Mouse (Mus musculus) heart, postnatal 10 days (tissue): Measurements from ENCODE around the gene Crmp1. TPM values are rescaled to one million over a fixed set of nuclear protein-coding genes. Genes with fewer than 3 reads are reported as not detected.

ENCODE experiments used
- DNase-seq, 2 experiments: peaks; one replicate each; pipeline ENCODE4 v3.0.0; 2021
- intact Hi-C: fragments of 180-260 bp; cut with DNase I; formaldehyde crosslinking; loops from one replicate; pipeline ENCODE4 v1.15.1; 2025
- total RNA-seq, 2 experiments: library from RNA; stranded (reverse); gene quantifications; 2 replicates each; pipeline ENCODE4 v1.2.3; 2021

Gene Crmp1
- total RNA-seq, 2 experiments from 2014 or later: 7.3 to 7.8 TPM

DNA sequence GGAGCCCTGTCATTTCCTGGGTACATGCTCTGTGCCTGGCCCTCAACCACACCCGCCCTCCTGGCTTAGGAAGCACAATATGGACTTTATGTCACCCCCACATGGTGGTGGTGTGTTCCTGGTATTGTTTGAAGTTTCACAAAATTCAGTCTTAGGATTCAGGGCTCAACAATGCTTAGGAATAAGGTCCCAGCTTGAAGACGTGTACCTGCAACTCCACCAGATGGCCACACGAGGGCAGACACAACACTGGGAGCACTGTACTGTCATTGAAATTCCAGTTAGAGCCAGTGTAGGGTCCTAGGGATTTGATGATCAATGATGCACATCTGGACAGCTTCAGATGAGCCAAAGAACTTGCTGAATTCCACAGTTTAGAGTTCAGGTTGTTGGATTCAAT, 47.5 kb downstream of the Crmp1 start:
- intact Hi-C loops: loop anchor here (5.0 kb wide), 1 partner anchor 142 kb away; no protein-coding TSS in a partner anchor
- DNase-seq: peak; percentile 29 to 56

DNA sequence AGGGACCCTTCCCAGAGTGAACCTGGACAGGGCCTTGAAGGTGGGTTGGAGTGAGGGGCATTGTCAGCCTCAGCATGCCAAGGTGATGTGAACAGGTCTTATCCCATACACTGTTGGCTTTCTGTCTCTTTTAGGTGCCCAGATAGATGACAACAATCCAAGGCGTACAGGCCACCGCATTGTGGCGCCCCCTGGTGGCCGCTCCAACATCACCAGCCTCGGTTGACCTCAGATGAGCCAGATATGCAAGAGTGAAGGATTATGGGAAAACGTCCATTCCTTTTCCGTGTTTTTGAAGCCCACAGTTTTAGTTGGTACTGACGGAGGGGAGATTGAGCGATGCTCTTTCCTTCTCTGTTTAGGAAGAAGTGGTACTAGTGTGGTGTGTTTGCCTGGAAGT, 49.2 kb downstream of the Crmp1 start:
- intact Hi-C loops: loop anchor here (10.0 kb wide), 1 partner anchor 904 kb away; no protein-coding TSS in a partner anchor
- no peak for DNase-seq

DNA sequence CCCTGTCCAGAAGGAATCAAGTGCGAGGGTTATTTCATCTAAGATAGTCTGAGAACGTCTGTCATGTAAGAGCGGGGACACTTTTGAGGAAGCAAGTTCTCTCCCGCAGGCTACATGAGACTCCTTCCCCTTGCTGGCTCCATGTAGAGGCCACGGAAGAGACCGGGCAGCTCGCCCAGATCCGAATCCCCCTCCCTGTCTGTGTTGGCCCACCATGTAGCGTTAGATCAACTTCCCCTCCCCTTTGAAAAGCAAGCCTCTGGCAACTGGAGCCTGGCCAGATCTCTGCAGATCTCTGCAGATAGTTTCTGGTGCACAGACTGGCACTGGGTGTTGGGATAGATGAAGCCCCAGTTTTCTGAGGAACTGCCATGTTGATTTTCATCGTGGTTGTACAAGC, 55.0 kb downstream of the Crmp1 start:
- intact Hi-C loops: loop anchor here (5.0 to 10.0 kb wide), 2 partner anchors 796 to 898 kb away; no protein-coding TSS in a partner anchor
- no peak for DNase-seq

DNA sequence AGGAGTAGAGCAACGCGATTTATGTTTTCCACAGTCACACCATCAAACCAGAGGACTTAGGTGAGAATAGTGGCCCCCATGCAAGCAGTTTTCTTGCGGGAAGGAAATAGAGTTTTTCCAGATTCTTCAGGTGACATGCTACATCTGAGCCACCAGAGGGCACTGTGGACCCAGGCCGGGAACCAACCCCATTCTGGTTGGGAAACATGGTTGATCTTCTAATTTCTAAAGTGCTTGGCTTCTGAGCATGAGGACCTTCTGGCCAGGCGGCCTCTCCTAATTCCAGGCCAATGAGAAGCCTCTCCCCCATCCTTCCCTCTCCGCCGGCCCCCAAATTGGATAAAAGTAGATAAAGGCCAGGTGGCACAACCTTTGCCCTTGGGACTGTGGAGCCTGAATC, 56.6 kb downstream of the Crmp1 start:
- DNase-seq: peak; percentile 12 to 44
- intact Hi-C loops: loop anchor here (1.0 to 10.0 kb wide), 5 partner anchors 56 to 896 kb away; partner anchors contain the start of gene Stk32b

DNA sequence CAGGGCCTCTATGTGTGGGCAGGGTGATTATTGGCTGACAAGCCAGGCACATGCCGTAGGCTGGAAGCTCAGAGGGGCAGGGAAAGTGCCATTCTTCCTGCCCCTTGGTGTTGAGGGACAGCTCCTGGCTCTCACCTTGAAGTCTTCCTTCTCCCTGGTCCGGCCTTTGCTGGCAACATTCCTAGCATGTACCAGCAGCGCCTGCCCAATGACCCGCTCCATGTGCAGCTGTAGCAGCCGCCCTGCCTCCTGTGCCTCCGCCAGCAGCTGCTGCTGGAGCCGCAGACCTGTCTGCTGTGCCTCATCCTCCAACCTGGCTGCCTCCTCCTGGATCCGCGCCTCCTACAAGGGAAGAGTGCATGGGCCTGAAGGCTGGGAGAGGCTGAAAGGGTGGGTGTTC, 68.3 kb downstream of the Crmp1 start:
- intact Hi-C loops: no loop called here
- DNase-seq: no peak

DNA sequence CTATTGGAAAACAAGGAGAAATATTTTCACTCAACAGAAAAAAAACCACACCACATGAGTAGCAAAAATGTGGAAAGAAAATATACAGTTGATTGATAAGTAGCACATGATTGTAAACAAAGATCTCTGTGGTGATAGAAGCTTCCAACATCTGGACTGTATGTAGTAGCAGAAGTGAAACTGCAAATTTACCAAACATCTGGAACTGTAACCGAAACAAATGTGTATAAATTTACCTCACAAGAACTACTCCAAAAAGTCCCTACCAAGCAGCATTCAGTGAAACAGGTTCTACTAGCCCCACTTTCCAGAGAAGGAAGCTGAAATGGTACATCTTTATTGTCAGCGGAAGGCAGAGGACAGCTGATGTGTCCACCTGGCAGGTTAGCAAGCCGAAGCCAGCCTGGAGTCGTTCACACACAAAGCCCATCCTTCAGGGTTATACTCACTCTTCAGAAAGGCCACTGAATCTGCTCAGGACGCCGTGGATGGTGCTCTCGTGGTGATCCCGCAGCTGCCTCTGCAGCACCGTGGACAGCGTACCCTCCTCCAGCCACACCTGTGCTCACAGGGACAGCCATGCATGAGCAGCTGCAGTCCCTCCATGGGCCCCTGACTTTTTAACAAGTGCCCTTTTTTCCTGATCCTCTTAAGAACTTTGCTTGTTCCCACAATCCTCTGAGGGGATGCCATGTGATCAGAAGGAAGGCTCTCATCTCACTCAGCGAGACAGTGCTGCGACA, 71.4 kb downstream of the Crmp1 start:
- DNase-seq: no peak
- intact Hi-C loops: no loop called here

DNA sequence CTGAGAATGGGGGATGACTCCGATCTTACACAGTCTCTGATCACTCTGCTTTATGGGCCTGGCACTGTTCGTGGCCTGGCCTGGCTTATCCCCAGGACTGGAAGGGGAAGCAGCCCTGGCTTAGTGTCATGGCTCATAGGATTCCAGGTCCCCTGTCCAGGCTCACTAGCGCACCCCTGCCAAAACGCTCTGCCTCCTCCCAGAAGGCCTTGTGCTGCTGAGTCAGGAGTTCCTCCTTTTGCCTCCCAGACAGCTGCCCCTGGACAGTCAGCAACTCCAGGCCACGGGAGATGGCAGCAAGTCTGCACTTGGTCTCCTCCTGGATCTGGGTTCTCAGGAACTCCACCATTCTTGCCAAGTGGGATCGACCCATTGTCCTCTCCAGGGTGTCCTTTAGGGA, 77.0 kb downstream of the Crmp1 start:
- intact Hi-C loops: no loop called here

DNA sequence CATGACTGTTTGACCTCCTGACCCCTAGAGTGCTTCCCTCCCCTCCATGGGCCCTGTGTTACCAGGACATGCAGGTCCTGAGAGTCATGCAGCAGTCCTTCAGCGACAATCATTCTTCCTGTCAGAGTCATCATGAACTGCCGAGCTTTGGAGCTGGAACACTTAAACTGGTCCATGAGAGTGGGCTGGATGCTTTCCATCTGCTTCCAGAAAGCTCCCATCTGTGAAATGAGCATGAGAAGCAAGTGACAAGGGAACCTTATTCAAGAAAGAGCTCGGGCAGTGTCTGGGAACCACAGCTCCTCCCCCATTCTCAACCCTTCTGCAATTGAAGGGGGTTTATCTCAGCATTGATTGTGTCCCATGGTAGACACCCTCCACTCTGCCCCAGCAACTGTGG, 78.4 kb downstream of the Crmp1 start:
- no peak for DNase-seq
- intact Hi-C loops: no loop called here

More for the DNA sequence above, 77.0 kb downstream of the Crmp1 start:
- DNase-seq: no peak

DNA sequence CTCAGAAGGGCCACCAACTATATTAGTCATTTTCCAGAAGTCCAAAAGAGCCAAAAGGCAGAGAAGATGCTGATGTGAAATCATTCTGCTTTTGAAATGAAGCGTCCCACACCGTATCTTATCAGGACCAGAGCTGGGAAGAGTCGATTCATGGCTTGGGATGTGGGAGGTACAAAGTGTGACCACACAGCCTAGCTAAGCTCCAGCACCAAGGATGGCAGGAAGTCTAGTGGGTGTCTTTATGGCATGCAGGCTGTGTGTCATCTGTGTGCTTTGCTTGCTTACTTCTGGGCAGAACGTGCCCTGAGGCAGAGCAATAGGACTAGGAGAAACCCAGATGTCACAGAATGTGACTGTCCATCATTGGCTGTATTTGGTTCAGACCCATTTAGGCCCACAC, 79.0 kb downstream of the Crmp1 start:
- DNase-seq: no peak
- intact Hi-C loops: no loop called here

DNA sequence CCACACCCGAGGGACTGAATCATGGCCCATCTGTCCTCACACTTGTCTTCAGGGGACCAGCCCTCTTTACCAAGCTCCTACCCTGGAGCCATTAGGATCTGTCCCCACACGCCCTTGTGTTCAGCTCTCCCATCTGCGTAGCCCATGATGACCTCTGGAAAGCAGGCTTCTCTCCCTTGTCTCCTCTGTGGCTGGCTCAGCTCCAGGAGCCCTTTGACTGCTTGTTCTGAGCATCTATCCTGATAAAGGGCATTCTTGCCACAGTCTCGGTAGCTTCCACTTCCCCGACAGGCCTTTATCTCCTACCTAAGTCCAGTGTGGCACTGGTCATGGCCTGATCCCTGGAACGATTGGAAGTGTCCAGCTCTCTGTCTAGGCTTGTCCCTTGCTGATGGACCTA, 84.9 kb downstream of the Crmp1 start:
- intact Hi-C loops: no loop called here
- no peak for DNase-seq

DNA sequence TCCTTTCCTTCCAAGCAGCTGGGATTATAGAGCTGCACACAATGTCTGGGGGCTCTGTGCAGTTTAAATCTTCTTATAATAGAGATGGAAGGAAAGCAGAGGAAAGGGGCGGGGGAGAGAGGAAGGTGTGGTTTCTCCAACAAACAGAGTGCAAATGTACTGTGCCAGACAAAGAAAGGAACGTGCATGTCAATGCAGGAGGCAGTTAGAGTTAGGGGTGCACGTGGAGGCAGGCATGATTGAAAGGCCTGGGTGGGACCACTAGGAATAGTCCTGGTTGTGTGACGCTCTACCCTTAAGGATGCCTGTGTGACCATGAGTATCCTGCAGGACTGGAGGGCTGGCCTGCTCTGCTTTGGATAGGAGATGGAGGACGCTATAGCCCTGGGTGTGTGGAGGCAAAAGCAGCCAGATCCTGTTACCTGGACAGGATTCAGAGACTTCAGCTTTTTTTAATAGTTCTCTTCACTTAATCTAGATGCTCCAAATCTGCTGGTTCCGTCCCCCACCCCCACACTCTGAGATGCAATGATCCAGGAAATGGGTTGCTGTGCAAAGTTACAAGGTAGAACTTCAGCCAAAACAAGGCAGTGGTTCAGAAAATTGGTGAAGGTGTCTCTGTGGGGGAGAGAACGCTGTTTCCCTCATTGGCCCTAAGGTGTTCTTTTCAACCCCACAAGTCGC, 88.9 kb downstream of the Crmp1 start:
- intact Hi-C loops: no loop called here
- no peak for DNase-seq

DNA sequence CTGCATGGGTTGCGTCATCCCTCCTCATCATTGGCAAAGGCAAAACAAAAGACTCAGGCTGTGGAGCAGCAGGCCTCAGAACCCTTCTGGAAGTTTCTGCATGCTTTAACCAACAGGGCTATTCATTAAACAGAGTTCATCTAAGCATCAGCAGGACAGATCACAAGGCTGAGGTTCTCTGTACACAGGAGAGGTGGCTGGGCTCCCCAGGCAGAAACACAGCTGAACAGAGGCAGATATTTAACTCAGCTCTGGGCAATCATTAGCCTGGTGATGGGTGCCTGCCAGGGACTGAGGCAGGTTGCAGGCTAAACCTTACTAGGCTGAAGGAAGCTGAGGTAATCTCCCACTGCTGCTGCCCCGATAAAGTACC, 89.4 kb downstream of the Crmp1 start:
- intact Hi-C loops: no loop called here
- no peak for DNase-seq

DNA sequence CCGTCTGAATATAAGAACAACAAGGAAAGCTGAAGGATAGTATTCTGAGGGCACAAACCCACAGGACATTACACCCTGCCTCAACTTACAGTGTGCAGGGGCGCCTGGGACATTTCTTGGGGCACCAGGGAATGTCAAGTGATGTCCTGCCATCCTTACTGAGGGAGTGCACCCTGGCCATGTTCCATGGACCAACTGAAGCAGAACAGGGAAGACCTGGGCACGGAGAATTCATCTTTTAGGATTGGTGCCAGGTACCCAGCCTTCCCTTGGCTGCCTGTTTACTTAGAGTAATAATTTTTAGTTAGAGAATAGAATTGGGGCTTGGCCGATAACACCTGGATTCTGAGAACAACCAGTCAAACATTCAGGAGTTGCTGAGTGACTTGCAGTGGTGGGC, 90.3 kb downstream of the Crmp1 start:
- DNase-seq: no peak
- intact Hi-C loops: no loop called here

DNA sequence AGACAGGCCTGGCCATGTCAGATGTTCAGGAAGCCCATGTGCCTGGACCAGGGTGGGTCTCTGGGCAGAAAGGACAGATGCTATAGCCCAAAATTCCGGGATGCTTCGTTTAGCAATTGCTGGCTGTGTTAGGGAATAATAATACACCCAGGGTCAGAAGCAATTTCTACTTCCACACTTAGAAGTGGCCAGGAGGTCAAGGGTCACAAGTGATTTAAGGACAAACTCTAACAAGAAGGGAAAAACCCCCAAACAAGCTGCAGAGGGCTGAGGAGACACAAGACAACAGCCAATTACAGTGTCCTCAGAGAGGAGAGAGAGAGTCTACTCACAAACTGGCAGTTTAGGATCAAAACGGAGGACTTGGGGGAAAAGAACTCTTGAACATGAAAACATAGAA, 93.3 kb downstream of the Crmp1 start:
- intact Hi-C loops: no loop called here

DNA sequence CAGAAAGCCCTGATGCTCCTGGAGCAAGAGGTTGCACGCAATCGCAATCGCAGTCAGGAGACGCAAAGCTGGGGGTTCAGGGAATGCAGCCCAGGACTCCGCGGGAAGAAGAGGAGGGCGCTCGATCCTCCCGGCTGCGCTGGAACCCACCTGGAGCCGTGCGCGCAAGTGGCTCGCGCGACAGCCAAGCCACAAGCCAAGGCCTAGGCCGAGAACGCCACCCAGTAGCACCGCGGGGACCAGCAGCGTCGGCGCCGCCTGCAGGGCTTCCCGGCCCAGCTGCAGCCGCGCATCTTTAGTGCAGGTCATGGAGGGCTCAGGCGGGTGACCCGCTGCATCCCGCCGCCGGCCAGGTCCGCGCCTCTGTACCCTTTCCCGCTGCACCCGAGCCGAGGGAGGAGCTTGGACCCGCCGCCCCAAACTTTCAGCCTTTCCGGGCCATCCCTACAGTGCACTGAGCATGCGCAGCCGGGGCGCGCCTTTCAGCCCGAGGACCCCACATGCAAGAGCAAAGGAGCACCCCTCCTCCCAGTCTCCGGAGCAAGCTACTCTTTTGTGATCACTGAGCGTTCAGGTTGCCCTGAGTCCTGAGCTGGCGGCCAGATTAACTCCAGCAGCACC, 94.9 kb downstream of the Crmp1 start, which contains the start of gene Evc:
Evc (minus strand) TSS at position 410 of the 621 bp plus-strand sequence.
- peak; percentile 68 to 77 for DNase-seq
- intact Hi-C loops: no loop called here

More for the DNA sequence above, 93.3 kb downstream of the Crmp1 start:
- no peak for DNase-seq

DNA sequence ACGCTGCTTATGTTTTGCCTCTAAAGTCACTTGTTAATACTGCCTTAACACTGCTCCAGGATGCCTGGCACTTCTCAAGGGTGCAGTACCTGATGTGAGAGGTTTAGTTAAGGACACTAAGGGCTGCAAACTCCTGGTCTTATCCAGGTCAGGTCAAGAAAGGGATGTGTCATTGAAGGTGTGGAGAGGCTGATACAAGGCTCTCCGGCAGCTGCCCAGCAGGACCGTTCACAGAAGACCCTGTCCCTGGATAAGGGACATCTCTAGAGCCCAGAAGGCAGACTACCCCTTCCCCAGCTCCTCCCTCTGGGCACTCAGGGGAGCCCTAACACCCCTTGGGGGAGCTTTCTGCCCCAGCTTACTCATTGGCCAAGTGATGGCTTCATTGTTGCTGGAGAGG, 96.0 kb downstream of the Crmp1 start:
- intact Hi-C loops: no loop called here
- peak in 1 of 2 experiments; percentile 9 for DNase-seq

DNA sequence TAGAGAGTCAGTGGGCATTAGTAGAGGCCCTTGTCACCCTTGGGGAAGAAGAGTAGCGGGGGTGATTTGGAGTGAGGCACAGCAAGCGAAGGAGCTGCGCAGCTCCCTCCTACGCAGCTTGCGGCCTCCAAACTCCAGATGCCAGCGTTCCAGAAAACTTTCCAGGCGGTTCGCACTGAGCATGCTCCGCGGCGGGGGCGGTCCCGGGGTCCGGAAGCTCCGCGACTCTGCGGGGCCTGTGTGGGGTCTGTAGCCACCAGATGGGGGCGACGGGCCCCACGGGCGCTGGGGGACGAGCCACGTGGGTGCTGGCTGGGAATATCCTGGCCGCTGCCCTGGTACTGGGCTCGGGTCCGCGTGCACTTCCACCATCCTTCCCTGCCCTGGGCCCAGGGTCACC, 96.5 kb downstream of the Crmp1 start, which contains the start of gene Evc2:
Evc2 (plus strand) TSS at position 212 of the 400 bp plus-strand sequence.
- intact Hi-C loops: no loop called here
- DNase-seq: peak; percentile 79 to 82
